Mouse (Mus musculus) CD4-positive, CD25-positive, alpha-beta regulatory T cell, adult 4 months (primary cell): Measurements from ENCODE around the gene Rabgef1. TPM values are rescaled to one million over a fixed set of nuclear protein-coding genes. Genes with fewer than 3 reads are reported as not detected.

Experiments used
- ATAC-seq: one replicate; pipeline ENCODE4 v1.8.0; 2017
- polyA plus RNA-seq, 2 experiments: library from polyadenylated mRNA; unstranded; fragments of 100-300 nt; shearing (Covaris generic); gene quantifications; one replicate each; pipeline ENCODE4 v1.2.1; 2017

Rabgef1 gene
- polyA plus RNA-seq = 10 to 100 TPM; 32.1 to 43.4 TPM

- ATAC-seq = peak; percentile 81
Observed at GRCm38 (mm10) chr5:130171423-130171954, at the start of gene Rabgef1. Rabgef1 (plus strand) TSS chr5:130171798.

DNA sequence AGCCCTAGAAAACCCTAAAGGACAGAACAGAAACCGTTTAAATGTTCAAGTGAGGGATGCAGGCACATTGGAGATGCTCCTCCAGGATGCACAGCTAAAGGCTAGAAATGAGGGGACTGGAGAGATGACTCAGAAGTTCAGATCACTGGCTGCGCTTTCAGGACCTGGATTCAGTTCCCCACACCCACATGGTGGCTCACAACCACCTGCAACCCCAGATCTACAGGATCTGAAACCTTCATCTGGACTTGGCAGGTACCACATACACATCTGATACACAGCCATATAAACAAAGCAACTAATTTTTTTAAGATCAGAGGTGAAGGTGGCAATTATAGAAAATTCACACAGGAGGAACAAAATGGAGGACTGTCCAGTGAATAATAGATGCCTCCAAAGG is 49.2 kb upstream of the Rabgef1 start:
- ATAC-seq = no peak

- ATAC-seq = no peak
Observed at GRCm38 (mm10) chr5:130124271-130124670, 47.3 kb upstream of the Rabgef1 start.

- ATAC-seq = no peak
Observed at GRCm38 (mm10) chr5:130128686-130129523, 42.7 kb upstream of the Rabgef1 start.

DNA sequence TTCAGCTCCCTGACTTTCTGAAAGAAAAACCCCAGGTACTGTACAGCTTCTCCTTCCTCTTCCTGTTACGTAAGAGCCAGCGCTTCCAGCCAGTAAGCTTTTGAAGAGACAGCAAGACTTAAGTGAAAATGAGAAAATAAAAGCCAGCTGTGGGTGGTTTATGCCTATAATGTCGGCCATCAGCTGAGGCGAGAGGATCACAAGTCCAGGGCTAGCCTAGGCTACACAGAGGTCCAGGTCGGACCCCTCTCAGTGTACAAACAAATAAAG is 42.1 kb upstream of the Rabgef1 start:
- ATAC-seq = peak; percentile 68

GRCm38 (mm10) chr5:130136597-130136996 is 35.0 kb upstream of the Rabgef1 start:
- no peak for ATAC-seq

GRCm38 (mm10) chr5:130139393-130139792 is 32.2 kb upstream of the Rabgef1 start:
- peak; percentile 24 for ATAC-seq

DNA sequence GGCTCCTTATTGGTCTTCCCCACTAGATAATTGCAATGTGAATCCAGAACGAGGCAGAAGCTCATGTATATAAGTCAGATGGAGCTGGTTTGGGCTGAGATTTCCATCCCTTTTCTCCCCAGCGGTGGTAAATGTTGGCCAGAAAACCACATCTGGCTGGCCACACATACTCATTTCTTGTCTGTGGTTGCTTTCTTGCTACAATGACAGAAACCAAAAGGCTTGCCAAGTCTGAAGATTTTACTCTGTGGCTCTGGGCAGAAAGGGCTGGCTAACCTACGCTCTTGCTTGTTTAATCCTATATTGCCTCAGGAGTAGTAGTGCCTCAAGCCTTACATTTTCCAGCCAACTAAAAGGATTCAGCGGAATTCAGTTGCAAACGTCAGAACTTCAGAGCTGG is 30.5 kb upstream of the Rabgef1 start:
- no peak for ATAC-seq

GRCm38 (mm10) chr5:130142041-130142440 is 29.6 kb upstream of the Rabgef1 start:
- no peak for ATAC-seq

GRCm38 (mm10) chr5:130143101-130143500 is 28.5 kb upstream of the Rabgef1 start:
- ATAC-seq = no peak

DNA sequence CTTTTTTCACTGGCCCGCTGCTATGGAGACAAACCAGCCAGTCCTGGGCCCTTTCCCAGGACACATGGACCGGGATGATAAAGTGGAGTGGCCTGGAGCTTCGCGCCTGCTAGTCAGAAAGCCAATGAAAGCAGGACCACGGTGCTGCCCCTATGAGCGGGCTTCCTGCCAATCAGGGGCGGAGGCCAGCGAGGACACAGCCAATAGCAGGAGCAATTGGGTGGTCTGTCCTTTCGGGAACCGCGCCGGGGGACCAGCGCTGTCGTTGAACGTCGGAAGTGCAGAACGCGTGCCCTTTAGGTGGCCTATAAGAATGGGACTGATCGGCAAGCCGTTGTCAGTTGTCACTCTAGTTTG is 27.6 kb upstream of the Rabgef1 start:
- peak; percentile 35 for ATAC-seq

DNA sequence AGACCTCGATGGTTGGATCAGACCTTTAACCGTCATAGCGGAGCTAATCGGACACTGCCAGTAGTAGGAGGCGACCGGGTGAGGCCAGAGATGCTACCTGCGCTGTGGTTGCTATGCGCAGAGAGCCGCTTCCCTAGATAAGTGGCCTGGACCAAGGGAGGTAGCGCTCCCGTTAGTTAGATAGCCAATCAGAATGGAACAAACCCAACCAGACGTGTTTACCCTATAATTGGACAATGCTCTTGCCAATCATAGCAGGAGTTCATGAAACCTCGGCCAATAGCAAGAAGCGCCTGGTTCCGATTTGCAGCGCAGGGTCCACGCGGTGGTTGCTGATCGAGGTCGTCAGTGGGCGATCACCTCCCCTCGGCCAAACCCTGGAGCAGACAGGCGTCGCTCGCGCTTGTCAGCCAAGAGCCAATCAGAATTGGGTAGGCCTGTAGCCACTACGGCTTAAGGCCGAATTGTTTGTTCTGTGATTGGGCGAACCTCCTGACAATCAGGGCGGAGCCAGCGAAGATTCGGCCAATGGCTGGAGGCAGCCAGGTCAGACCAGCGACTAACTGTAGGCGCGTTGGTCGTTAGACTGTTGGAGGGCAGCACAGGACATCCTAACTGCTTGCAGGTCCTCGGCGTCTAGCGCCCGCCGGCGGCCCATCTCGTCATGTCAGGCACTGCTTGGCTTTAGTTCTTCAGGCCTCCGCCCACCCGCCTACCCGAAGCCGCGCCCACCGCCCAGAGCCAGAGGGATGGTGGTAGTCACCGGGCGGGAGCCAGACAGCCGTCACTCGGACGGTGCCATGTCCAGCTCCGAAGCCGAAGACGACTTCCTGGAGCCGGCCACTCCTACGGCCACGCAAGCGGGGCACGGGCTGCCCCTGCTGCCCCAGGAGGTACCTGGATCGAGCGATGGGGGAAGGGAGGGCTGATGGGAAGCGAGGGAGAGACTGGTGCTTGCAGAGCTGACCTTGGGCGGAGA is 27.0 kb upstream of the Rabgef1 start, which contains the start of gene Kctd7:
Kctd7 (plus strand) TSS at position 528 of the 979 bp plus-strand sequence.
- peak; percentile 89 for ATAC-seq

GRCm38 (mm10) chr5:130145961-130146360 is 25.6 kb upstream of the Rabgef1 start:
- no peak for ATAC-seq

- ATAC-seq = no peak
Observed at GRCm38 (mm10) chr5:130149726-130150310, 21.8 kb upstream of the Rabgef1 start.

- ATAC-seq = no peak
Observed at GRCm38 (mm10) chr5:130154286-130154685, 17.3 kb upstream of the Rabgef1 start.

GRCm38 (mm10) chr5:130158545-130158944 is 13.1 kb upstream of the Rabgef1 start:
- ATAC-seq = no peak

GRCm38 (mm10) chr5:130159761-130160201 is 11.8 kb upstream of the Rabgef1 start:
- no peak for ATAC-seq

DNA sequence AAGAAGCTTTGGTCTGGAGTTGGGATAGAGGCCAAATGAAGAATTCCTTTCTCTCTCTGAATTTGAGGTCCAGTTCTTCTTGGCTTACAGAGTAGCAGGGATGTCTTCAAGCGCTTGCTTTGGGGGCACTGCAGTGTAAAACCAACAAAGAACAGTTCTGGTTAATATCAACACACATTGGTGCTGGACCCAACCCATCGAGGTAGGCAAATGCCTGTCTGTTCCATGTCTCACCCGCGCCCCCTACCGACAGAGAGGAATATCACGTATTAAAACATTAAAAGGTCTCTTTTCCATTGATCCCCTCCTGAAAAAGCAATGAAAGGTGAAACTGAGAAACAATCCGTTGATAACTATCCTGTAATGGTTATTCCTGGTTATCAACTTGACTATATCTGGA is 7.9 kb upstream of the Rabgef1 start:
- ATAC-seq = peak; percentile 93

DNA sequence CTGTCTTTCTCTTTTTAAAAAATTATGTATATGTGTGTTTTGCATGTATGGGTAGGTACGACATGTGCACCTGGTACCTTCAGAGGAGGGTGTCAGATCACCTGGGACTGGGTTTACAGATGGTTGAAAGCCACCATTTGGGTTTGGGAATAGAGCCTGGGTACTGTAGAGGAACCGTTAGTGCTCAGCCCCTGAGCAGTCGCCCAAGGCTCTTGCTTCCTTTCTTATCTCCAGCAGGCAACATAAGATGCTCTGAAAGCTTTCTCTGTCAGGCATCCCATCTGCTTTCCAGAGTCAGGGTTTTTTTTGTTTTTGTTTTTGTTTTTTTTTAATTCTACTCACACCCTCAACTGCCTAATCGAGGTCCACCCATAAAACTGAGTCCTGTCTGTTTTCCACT is 6.4 kb upstream of the Rabgef1 start:
- ATAC-seq = no peak

- ATAC-seq = no peak
Observed at GRCm38 (mm10) chr5:130169109-130169508, 2.5 kb upstream of the Rabgef1 start.

- peak; percentile 5 for ATAC-seq
Observed at GRCm38 (mm10) chr5:130170666-130171422, 754 bp upstream of the Rabgef1 start.
